Mouse (Mus musculus): Measurements from ENCODE around the gene Retreg2.
A peak's percentile ranks its signal among the peaks of the same experiment; 100 is the strongest.

DNA sequence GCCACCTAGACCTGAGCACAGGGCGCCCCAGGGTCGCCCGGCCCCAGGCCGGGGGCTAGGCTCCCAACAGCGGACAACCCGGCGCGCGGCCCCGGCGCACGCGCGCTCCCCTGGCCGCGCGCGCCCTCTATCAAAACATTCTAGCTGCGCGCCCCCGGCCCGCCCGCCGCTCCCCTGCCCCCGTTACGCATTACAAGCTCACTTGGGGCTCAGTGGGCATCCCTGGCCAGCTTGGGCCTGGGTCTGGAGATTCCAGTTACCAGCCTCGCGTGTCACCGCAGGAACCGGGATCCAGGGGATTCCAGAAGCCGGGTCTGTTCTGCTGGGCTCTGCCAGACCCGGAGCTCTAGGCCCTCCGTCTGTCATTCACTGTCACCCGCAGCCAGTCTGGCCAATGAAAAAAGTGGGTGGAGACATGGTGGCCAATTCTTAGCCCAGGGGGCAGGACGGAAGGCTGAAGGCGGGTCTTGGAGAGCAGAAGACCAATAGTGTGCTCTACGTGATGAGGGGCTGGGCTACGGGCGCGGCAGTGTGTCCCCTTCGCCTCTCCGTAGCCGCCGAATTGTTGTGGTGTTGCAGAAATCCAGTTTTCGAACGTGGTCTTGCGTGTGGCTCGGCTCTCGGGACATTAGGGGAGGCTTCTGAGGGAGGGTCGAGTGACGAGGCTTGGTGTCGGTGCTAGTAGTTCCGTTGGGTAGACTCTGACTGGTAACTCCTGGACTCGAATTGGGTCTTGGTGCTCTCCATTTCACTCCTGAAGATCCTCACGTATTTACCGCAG is 49.2 kb downstream of the Retreg2 start, which contains the start of the genes Ankzf1 and Atg9a:
- TF ChIP-seq ZC3H11A (IDR thresholded peaks at IDR 0.05; ENCODE audit: borderline replicate concordance, low read depth, low read length) (no peak), MAFK (IDR thresholded peaks at IDR 0.05; ENCODE audit: insufficient read depth, low read depth, low read length) (no peak), ZNF384 (IDR thresholded peaks at IDR 0.05; ENCODE audit: low read depth, low read length) (no peak), CHD2 (IDR thresholded peaks at IDR 0.05; ENCODE audit: low read depth, low read length) (peak; percentile 64; the same call in 1 of the 2 replicates)
